Mouse (Mus musculus) thymus, postnatal 25 days (tissue): ENCODE results near the gene Pbx1.

ENCODE experiments used
- DNase-seq: peaks from one replicate; pipeline ENCODE4 v3.0.0; 2022

Pbx1 gene

DNA sequence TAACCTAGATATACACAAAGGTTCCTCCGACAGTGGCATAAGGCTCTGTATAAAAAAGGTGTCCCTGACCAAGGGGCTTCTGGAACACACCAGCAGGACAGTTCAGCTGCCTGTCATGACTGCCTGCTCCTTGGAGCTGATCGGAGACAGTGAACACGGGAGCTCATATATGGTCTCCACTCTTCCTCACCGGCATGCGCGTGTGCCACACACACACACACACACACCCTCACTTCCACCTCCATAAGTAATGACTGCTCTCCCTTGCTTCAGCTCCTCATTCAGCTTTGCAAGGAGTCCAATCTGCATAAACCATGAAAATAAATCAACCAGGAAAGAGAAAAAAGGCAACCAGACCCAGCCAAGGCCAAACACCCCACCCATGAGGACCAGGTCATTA, 90.7 kb downstream of the Pbx1 start:
- no peak for DNase-seq

GRCm38 (mm10) chr1:168336238-168336818, 95.7 kb downstream of the Pbx1 start:
- DNase-seq, result no peak

DNA sequence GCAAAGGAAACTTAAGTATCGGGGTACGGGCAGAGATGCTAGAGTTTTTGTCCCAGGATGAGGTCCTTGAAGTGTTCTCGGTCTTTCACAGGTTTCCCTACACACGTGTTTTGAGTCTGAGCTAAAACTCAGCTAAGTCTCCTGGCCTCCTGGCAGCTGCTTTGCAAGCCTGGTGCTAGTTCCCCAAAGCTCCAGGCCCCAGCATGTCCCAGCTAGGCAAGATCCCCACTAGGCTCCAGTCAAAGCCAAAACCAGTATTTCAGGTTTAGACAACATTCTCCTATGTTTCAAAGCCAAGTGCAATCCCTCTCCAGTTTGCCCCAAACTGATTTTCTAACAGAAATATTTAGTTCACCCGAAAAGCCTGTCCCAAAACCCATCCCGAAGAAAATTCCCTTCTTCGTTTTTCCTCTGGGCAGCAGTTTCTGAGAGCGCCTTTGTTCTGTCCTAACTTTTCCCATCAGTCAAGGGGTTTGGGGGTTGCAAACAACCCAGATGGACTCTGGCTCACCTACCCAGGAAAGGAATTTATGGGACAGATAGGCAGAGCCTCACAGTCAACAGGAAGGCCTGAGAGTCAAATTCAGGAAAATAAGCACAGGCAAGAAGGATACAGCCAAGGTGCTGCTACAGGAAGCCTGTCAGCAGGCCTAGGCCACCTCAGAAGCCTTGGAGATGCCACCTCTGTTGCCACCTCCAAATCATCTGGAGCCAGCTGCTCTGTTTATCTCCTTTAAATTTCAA, 97.1 kb downstream of the Pbx1 start:
- no peak for DNase-seq

- DNase-seq, result no peak
Measured at GRCm38 (mm10) chr1:168332056-168332455, 100.0 kb downstream of the Pbx1 start.

DNA sequence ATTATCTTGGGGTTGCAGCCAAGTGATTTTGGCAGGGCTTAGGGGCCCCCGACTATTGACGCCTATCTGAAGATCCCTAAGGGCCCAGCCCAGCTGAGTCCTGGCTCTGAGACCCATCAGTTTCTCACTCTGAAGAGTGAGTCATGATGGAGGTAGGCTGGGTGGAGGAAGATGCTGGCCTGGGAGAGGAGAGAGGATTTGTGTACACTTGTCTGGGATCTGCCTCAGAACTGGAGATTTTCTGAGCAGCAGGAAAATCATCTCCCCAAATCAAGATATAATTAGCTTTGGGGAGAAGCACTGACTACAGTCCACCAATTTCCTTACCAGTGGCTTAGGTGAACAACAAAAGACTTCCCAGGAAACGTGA, 103.8 kb downstream of the Pbx1 start:
- DNase-seq, result no peak

DNA sequence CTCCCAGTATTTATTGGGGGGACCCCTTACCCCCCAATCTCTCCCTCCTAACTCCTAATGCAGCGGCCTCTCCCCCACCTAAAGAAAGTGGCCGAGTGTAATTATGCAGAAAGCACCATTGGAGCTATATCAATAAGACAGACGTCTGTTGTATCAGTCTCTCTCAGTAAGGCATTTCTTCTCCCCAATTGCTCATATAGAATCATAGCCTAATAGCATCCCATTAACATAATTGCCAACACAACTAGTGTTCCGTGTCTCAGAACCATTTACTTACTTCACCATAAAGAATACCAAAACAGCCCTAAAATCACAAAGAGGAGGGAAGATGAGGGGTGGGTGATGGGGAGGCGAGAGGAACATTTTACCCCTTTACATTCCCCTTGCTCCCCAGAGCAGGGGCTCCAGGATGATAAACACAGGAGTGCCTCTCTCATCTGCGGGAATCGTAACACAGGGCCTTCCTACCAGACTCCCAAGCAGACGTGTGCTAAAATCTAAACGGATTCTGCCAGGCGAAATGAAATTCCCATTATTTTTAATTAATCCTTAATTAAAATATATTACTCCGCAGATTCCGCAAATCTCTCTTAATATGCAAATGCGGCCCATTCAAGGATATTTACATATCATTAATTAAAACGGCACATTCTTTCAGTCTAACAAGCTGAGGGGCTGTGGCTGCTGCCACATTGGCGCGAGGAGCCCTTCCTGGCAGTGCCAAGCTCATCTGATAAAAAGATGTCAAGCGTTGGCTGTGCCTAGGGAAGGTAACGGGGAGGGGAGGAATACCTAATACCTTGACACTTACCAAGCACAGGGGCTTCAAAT, 104.5 kb downstream of the Pbx1 start:
- DNase-seq, result no peak

DNA sequence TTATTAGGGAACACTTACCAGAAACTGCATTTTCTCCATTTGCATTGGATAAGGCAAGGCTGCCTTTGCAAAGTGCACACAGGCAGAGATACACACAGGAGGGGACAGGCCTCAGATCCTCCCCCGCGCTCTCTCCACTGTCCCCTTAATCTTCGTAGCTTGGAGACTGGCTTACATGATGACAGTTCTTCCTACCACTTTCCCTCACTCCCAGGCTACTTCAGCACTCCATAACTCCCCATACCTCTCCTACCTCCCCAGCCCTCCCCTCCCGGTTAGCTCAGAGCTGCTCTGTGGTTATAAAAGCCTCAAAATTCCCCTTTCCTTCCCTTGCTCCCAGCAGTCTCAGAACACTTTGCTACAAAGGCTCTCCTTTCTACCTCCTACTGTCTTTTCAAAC, 106.3 kb downstream of the Pbx1 start:
- DNase-seq, result no peak

DNA sequence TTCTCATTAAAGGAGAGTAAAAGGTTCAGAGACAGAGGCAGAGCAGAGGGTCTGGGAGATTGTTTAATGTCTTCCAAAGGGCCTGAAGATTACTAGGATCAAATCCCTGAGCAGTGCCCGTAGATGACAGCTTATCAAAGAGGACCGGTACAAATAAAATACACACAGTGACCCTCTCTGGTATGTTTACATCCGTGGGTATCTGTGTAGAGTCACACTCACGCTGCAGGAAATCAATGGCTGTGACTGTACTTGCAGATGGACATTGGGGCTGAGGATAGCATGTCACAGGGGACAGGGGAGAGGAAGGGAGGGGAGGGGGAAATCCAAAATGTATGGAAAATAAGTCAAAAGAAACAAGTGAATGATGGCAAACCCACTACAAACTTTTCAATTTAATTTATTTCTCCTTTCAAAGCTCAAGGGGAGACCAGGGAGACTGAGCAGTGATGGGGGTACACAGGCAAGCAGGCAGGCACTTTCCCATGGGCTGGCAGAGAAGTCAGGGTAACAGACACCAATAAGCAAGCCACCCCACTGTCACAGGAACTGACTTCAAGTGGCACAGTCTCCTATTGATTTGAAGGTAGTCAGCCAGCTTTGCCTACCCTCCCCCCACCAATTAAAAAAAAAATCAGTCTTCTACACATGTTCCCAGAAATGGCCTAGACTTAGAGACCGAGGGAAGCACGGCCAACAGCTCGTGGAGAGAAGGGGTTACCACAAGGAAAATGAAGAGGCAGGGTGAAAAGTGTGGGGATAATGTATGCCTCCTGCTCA, 107.6 kb downstream of the Pbx1 start:
- no peak for DNase-seq

DNA sequence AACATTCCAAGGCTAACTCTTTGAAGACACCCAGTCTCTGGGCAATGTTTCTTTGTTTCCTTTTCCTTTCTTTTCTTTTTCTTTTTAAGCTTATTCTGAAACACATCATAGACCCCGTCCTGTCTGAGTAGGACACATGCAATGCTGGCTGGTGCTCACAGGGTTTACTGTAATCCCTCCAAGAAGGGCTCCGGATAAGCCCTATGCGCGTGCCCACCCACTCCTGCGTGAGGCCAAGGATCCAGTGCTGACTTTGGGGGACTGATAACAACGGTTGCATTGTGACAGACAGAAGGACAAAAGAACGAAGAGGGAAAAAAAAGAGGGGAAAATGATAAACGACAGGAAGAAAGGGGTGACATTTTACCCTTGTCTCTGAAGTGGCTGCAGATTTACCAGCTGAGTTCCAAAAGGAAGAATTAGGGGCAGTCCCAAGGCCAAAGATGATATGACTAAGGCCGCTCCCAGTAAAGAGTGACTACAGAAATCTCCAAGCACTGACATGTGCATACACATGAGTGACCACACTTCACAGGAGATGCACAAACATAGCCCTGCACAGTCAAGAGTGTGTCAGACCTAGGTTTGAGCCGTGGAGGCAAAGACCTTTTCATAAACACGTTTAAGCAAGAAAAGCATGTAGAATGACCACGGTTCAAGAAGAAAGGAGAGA, 108.5 kb downstream of the Pbx1 start:
- DNase-seq, result no peak

GRCm38 (mm10) chr1:168322892-168323291, 109.2 kb downstream of the Pbx1 start:
- DNase-seq, result no peak

- DNase-seq, result no peak
Measured at GRCm38 (mm10) chr1:168319695-168320094, 112.4 kb downstream of the Pbx1 start.

- no peak for DNase-seq
Measured at GRCm38 (mm10) chr1:168318899-168319469, 113.1 kb downstream of the Pbx1 start.

GRCm38 (mm10) chr1:168313772-168314171, 118.3 kb downstream of the Pbx1 start:
- no peak for DNase-seq

- no peak for DNase-seq
Measured at GRCm38 (mm10) chr1:168312710-168313447, 119.2 kb downstream of the Pbx1 start.

DNA sequence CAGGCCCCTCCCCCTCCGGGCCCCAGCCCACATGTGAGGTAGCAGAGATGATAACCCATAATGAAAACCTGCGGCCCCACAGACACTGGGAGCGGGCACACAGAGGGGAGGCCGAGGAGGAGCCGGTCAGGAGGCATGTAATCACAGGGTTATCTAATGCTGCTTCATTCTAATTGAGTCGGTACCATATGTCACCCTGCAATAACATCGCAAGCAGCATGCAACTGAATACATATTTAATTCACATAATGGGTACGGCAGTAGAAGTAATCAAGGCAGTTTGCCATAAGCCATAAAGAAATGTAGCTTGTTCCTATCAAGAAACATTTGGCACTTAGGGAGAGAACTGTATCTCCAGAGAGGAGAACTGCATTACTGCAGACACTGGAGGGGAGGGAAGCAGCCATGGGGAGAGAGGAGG, 123.0 kb downstream of the Pbx1 start:
- no peak for DNase-seq

DNA sequence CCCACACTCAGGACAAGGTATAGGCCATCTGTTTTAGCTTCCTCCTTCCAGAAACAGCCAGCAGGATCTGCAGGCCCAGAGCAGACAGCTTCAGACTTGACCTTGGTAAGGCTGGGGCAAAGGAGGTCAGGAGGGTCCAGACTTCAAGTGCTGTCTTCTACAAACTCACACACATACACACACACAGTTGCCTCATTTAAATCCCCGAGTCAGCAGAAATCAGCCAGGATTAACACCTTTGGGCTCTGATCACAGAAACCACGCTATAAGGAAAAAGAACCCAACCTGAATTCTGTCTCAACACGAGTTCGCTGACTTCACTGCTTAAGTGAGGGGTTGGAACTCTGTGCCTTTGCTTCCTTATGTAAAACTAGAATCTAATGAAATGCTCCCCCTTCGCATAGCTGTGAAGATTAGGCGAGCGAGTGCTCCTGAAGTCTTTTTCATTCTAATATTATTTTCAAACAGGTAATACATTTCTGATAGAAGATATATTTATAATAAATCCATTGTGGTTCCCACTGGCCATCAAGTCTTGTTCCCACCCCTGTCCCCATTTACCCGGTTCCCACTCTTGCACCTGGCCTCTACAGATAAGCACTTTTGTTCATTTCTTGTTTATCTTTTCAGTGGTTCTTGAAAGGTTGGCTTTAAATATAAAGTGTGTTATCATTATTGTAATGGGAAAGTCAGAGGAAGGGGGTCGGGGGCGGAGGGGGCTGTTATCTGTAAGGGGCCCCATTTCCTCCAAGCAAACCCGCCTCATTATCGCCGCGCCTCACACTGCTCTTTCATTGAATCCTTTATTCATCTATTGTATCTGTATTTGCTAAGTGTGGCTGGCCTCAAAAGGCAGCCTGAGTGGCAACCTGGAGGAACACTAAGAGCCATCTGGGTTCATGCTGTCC, 124.5 kb downstream of the Pbx1 start:
- no peak for DNase-seq

DNA sequence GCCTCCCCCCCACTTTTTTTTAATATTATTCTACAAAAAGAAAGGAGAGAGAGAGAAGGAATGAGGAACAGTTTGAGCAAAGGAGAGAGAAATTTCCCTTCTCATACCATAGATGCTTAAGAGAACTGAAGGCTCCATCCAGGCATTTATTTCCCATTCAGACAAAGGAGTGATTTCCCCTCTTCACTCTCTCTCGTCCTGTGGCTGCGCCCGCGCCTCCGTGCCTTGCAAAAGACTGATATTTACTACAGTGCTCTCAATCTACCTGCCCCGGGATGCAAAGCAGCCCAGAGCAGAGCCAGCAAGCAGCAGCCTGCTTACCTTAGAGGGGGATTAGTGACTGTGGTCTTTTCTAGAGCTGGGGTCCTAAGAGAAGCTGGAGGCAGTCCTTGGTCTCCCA, 131.6 kb downstream of the Pbx1 start:
- DNase-seq, result no peak

DNA sequence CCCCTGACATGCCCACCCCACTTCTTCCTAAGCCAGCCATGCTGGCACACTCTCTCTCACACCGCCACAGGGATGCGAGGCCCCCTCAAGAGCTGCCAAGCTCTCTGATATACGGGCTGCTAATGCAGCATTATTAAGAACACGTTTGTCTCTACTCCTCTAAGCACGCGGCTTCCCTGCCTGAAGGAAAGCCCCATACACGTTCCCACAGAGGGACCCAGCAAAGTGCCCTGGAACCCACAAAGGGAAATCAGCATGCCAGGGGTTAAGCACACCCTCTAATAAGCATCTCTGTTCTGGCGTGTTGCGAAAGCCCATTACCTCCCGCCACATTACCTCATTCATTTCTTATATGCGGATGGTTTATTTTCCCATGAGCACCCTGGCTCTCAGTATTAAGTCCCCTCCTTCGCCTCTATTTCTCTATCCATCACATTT, 132.1 kb downstream of the Pbx1 start:
- no peak for DNase-seq

GRCm38 (mm10) chr1:168299181-168299580, 132.9 kb downstream of the Pbx1 start:
- no peak for DNase-seq

DNA sequence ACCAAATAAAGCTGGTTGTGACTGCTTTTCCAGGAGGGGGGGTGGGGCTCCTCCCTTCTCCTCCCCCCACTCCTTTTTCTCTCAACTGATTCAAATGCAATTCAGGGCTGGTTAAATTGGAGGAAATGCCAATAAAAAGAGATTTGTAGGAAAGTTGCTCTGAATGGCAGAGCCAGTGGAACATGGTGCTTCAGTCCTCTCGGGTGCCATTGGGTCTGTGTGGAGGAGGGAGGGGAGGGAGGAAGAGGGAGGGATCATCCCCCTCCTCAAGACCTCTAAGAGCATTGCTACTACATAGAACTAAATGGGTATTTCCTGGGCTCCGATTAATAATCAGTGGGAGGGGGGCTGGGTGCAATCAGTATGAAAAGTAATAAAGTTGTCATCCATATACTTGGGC, 135.8 kb downstream of the Pbx1 start:
- no peak for DNase-seq
